Mouse (Mus musculus): ENCODE measurements around the gene Thoc6.

Thoc6 gene

GRCm38 (mm10) chr17:23677236-23677679 lies 3.6 kb upstream of the Thoc6 start, which contains the start of gene Tnfrsf12a:
TSS of gene Tnfrsf12a (minus strand) at chr17:23677468.
- DNase-seq (ENCODE audit: low read depth, low spot score), result peak; percentile 89

DNA sequence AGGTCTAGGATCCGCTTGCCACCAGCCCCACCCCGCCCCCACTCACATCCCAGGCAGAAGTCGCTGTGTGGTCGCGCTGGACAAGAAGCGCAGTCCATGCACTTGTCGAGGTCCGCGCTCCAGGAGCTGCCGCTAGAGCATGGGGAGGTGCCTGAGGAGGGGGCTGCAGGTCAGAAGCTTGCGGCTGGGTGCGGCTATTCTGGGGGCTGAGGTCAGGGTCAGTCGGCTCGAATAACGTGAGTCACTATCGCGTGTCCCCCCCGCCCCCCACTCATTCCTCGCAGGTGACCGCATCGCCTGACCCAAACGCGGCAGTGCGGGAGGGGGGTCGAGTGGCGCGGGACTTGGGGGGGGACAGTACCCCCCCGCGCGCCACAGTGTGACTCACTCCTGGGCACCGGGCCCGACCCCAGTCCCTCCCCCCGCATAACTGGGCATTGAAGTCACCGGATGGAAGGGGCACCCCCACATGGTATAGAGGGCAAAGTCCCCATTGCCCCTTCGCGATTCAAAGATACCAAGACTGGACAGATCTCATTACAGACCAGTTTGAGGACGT lies 2.9 kb upstream of the Thoc6 start:
- DNase-seq (ENCODE audit: low read depth, low spot score), result peak; percentile 59

DNA sequence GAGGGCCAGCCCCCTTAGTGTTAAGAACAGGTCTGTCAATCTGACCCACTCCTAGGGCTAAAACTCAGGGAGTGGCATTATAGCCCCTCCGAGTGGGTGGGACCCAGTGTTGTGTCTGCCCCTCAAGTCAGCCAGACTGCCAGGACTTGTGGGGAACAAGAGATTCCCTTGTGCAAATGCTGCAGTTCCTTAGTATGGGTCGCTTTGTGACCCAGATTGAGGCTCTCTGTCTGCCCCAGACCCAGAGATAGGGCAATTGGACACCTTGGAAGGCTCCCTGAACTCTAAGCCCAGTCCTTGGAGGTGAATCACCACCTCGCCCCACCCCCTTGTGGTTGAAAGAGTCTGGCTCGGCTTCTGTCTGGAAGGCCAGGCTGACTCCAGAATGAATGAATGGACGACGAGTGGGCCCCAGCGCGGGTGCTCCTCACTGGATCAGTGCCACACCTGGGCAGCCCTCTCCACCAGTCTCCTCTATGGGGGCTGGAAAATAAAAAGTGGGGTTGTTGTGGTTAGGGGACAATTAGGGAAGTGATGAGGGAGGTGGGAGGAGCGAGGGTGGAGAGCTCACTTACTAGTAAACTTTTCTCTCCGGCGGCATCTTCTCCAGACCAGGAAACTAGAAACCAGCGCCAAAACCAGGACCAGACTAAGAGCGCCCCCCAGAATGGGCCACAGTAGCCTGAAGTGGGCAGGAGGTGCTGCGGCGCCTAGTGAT lies 2.0 kb upstream of the Thoc6 start:
- DNase-seq (ENCODE audit: low read depth, low spot score), result peak; percentile 51

GRCm38 (mm10) chr17:23675127-23675526 lies 1.4 kb upstream of the Thoc6 start:
- DNase-seq (ENCODE audit: low read depth, low spot score), result peak; percentile 67

GRCm38 (mm10) chr17:23674271-23674952 lies 730 bp upstream of the Thoc6 start:
- DNase-seq (ENCODE audit: low read depth, low spot score), result peak; percentile 75

- no peak for DNase-seq (ENCODE audit: low read depth, low spot score)
Measured at GRCm38 (mm10) chr17:23672761-23673160, 921 bp downstream of the Thoc6 start.

DNA sequence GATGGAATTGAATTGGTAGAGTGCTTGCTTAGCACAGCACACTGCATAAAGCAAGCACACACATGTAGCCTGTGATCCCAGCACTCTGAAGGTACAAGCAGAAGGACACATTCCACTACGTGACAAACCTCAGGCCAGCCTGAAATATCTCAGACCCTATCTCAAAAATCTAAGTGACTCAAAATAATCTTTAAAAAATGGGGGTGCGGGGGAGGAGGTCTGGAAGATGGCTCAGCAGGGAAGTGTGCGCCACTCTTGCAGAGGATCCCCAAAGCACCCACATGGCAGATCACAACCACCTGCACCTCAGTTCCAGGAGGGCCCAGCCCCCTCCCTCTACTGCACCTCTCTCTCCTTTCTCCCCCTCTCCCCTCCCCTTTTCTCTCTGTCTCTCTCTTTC lies 2.2 kb downstream of the Thoc6 start:
- DNase-seq (ENCODE audit: low read depth, low spot score), result no peak

DNA sequence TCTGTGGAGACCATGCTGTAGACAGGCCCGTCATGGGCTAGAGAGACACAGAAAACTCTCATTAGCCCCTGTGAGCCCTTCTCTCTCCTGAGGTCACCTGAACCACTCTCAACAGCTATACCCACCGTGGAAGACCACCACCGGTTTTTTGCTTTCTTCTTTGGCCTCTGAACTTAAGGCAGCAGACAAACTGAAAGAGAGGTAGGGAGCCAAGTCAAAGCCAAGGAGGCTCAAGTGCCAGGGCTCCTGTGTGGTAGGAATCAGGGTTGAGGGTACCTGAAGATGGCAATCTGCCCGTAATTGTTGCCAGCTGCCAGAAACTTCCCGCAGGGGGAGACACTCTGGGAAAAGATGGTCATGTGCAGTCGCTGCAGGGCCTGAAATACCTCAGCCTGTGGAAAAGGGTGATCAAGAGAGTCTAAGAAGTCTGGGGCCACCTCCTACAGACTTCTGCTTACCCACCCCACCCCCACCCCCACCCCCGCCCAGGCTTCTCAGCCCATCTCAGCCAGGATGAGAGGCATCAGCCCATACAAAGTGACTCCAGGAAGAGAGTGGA lies 3.1 kb downstream of the Thoc6 start:
- DNase-seq (ENCODE audit: low read depth, low spot score), result no peak

GRCm38 (mm10) chr17:23665511-23665910 lies 8.2 kb downstream of the Thoc6 start:
- no peak for DNase-seq (ENCODE audit: low read depth, low spot score)

DNA sequence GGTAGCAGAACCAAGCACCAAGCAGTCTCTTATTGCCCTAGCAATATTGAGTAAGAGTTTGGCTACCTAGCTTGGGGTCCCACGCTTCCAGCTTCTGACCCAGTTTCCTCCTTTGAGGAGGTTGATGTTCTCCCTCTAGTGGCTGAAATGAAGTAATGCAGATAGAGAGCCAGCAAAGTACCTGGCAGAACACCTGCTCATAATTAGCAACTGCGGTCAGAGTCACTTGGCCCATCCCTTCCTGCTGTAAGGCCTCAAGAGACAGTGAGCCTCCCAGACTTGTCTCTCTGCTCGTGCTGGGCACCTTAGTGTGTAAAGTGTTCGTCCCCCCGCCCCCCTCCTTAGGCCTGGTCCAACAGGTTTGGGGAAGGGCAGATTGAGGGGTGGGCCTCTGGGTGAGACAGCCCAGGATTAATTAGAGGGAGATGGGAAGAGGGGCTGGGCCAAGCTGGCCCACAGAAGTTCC lies 9.1 kb downstream of the Thoc6 start:
- DNase-seq (ENCODE audit: low read depth, low spot score), result peak; percentile 65

- DNase-seq (ENCODE audit: low read depth, low spot score), result no peak
Measured at GRCm38 (mm10) chr17:23661526-23661925, 12.2 kb downstream of the Thoc6 start.

GRCm38 (mm10) chr17:23660876-23661200 lies 12.8 kb downstream of the Thoc6 start:
- no peak for DNase-seq (ENCODE audit: low read depth, low spot score)

- DNase-seq (ENCODE audit: low read depth, low spot score), result peak; percentile 35
Measured at GRCm38 (mm10) chr17:23660117-23660875, 13.4 kb downstream of the Thoc6 start, which contains the start of gene Bicdl2. TSS of gene Bicdl2 (plus strand) at chr17:23660506.

DNA sequence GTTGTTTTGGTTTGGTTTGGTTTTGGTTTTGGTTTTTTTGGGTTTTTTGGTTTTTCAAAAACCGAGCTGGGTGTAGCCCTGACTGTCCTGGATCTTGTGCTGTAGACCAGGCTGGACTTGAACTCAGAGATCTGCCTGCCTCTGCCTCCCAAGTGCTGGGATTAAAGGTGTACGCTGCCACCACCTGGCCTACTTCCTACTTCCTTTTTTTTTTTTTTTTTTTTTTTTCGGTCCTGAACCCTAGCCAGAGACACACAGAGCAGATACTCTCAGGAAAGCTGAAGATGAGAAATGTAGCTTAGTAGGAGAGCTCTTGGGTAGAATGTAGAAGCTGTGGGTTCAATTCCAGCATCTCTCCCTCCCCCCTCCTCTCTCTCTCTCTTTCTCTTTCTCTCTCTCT lies 15.2 kb downstream of the Thoc6 start:
- no peak for DNase-seq (ENCODE audit: low read depth, low spot score)

GRCm38 (mm10) chr17:23654410-23654809 lies 19.3 kb downstream of the Thoc6 start:
- DNase-seq (ENCODE audit: low read depth, low spot score), result no peak

DNA sequence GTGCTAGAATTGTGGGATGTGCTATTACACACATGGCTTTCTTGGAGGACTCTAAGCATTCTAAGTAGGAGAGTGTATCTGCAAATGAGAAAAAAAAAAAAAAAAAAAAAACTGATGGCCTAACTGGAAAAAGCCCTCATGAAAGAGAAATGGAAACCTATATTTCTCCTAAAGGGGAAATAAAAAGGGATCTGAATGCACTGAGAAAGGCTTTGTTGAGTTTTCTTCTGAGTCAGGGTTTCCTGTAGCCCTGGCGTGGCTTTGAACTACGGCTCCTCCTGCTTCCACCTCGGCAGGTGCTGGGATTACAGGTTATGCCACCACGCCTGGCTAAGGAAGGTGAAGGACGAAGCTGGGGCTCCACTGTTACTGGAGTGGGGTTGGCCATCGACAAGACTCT lies 19.7 kb downstream of the Thoc6 start:
- no peak for DNase-seq (ENCODE audit: low read depth, low spot score)

DNA sequence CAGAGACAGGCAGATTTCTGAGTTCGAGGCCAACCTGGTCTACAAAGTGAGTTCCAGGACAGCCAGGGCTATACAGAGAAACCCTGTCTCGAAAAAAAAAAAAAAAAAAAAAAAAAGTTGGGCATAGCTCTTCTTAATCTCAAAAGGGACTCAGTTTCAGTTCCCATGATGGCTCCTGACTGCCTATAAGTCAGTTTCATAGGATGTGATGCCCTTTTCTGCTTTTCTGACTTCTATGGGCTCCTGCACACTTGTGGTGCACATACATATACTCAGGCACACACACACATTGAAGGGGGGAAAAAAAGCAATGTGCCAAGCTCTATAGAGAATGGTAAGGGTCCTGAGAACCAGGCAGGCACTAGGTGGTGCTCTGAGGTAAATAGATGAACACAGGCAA lies 20.4 kb downstream of the Thoc6 start:
- no peak for DNase-seq (ENCODE audit: low read depth, low spot score)

DNA sequence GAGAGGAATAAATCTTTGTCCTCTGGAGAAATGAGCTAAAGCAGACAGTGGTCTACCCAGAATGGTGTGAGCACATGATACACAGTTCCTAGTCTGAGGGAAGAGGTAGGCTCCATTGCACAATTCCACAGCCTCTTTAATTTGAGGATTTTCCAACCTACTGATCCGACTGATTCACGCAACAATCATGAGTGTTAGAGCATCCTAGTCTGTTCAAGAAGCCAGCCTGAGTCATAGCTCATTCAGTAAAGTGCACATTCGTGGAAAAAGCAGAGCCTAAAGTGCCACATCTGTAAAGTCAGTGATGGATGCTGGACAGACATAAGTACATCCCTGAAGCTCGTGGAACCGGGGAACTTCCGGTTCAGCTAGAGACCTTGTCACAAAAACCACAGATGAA lies 22.3 kb downstream of the Thoc6 start:
- no peak for DNase-seq (ENCODE audit: low read depth, low spot score)

DNA sequence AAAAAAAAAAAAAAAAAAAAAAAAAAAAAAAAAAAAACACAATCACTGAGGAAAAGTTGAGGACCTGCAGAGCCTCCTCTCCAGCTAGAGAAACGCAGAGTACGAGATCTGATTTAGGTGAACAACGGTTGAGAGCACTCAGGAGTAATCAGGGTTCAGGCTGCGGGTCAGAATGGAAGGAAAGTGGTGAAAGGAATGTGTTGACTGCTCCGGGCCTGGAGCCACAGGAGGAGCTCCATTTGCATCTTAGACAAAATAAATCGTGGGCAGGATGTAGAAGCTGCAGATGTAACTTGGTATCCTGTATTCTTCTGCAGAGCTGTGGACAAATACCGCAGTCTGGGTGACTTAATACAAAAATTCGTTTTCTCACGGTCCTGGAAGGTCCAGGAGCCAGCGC lies 27.8 kb downstream of the Thoc6 start:
- DNase-seq (ENCODE audit: low read depth, low spot score), result no peak

GRCm38 (mm10) chr17:23644613-23645495 lies 28.8 kb downstream of the Thoc6 start, which contains the start of gene Mmp25:
TSS of gene Mmp25 (minus strand) at chr17:23645277.
- DNase-seq (ENCODE audit: low read depth, low spot score), result no peak

- no peak for DNase-seq (ENCODE audit: low read depth, low spot score)
Measured at GRCm38 (mm10) chr17:23631241-23631640, 42.4 kb downstream of the Thoc6 start.
